Mouse (Mus musculus): Measurements from ENCODE around the gene Gm13889. TPM values are rescaled to one million over a fixed set of nuclear protein-coding genes. Genes with fewer than 3 reads are reported as not detected.

The Gm13889 gene
- total RNA-seq, 2 experiments from 2014 or later = 4.8 to 23.7 TPM

DNA sequence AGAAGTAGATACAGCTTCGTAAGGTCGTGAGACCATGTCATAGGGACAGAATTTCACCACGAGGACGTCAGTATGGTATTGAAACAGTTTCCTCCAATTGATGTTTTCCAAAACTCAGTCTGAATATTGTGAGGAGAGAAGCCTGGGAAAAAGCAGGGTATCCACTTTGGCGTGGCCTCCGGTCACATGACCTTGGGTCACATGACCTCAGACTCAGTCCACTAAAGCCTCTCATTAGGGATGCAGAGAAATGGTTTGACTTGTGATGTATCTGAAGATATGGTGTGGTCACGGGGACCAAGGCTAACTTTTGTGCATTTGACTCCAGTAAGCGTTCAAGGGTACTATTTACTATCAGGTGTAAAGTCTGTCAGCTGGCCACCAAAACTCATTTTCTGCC is 2.3 kb upstream of the Gm13889 start:
- DNase-seq (ENCODE audit: low spot score) = no peak

DNA sequence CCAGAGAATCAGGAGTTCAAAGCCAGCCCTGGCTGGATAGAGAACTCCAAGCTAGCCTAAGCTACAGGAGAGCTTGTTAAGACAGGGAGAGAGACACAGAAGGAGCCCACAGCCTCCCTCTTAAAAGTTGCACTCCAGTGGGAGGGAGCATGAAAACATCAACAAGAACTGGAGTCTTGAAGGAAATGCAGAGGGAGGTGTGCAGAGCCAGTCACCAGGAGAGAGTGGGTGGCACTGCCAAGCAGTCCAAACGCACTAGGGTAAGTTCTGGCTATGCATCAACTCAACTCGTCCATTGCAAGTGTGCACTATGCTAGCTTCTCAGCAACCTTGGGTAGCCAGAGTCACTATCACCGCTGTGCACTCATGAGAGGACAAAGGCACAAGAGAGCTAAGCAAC is 1.2 kb upstream of the Gm13889 start:
- DNase-seq (ENCODE audit: low spot score) = no peak

DNA sequence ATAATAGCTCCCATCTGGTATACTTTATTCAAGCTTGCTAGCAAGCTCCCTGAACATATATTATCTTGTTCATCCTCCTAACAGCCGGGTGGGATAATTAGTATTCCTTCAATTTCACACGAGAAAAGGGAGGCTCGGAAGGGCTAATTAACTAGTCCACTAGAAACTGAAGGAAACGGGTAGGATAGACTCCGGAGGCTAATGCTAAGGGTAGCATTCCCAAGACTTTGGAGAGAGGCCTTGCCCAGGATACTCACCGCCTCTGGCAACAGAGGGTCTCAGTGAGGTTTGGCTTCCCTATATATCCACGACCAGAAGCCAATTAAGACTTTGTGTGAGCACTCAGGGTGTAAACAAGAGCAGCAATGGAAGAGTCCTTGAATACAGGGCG is 779 bp upstream of the Gm13889 start:
- no peak for DNase-seq (ENCODE audit: low spot score)

DNA sequence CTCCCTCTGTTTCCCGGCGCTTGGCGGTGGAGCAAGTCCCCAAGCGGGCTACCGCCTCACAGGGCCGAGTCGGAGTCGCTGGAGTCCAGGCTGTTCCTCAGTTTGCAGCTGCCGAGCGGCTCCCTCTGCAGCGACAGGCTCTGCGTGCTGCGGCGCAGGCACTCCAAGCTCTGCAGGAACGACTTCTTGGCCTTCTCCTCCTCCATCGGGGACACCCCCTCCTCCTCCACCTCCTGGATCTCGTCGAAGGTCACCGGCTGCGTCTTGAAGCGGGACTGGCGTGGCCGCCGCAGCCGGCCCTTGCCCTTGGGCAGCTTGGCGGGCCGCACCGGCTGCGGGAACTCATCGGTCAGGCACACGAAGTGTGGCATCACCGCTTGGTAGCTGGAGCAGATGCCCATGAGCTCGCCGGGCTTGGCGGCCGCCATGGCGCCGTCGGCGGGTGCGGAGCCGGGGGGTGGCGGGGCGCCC is 635 bp downstream of the Gm13889 start:
- peak; percentile 30 for DNase-seq (ENCODE audit: low spot score)

DNA sequence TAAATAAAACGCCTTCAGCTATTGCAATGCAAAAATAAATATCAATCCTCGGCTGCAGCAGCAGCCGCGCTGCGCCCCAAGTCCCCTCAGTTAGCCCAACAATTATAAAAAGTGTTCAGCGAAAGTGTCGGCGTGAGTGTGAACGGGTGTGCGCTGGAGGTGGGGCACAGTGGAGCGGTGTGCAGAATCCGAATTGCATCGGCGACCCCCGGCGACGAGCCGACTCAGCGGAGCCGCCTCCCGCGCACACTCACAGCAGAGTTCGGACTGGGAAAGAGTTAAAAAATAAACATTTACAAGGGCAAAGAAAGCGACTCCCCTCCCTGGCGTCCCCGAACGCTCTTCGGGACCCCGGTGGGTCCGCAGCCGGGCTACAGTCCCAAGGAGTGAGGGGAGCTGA is 1.1 kb downstream of the Gm13889 start:
- no peak for DNase-seq (ENCODE audit: low spot score)

DNA sequence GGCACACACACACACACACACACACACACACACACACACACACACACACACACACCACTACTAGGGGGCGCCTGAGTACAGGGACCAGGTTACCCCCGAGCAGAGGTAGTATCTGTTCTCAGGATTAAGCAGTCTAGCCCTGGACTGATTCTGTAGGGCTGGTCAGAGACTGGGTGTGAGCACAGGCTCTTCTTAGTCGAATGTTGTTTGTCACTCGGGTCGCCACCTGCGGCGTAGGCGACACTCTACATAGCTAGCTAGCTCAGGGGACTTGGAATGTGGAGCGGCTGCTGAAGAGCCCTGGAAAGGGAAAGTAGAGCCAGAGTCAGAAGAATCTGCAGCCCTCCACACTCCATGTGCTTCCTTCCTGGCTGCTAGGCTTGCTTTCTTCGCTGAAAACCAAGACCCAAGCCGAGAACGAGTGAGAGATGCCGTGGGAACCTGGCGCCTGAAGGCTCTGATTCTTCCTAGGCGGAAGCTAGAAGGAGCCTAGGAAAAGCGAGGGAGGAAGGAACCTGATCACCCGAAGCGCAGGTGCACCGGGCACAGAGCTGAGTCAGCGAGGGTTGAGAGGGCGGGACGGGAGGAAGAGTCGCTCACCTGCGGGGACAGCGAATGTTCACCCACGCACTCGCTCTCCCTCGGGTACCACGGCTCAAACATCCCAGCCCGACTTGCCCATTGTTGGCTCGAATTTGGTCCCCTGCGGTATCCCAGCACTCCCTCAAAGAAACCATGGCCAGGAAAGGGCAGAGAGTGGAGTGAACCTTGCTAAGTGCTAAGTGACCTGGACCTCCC is 2.0 kb downstream of the Gm13889 start:
- DNase-seq (ENCODE audit: low spot score) = no peak

DNA sequence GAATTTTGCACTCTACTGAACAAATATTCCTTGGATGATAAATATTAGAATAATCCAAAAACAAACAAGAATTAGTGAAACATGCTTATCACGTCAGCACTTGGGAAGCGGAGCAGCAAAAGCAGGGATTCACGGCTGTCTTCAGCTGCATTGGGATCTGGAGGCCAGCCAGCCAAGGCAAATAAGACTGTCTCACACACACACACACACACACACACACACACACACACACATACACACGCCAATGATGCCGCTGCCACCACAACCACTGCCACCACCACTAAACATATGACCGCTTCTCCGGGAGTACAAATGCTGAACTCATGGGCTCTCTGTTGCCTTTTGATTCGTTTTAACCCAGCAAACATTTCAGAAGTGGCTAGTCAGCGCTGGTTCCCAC is 3.3 kb downstream of the Gm13889 start:
- DNase-seq (ENCODE audit: low spot score) = no peak

DNA sequence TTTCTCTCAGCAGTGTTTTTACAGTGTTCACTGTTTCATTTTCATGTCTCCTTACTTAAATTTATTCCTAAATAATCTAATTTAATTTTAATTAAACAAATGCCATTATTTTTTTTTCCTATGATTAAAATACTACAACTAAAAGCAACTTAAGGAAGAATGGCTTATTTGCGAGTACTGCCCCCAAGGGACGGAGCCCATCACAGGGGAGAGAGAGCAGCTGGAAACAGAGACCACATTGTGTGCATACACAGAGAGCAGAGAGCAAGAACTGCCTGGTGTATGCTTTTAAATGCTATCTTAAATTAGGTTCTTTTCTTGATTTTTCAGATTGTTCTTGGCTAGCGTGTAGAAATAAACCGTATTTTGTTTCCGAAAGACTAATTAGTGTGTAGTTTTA is 10.0 kb downstream of the Gm13889 start:
- no peak for DNase-seq (ENCODE audit: low spot score)

DNA sequence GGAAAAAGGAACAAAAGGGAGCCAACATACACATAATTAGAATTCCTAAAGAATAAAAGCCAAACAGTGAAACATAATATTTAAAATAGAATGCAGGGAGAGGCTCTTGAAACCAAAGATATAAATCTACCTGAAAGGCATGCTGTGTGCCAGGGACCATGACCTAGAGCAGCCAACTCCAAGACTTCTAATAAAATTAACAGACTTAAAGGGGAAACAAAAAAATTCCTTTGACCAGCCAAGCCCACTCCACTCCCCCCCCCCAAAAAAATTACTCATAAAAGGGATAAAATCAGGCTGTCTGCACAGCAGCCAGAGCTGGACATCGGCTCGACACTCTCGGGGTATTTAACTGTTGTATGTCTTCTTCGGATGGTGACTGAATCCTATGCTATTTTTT is 12.1 kb downstream of the Gm13889 start:
- no peak for DNase-seq (ENCODE audit: low spot score)

DNA sequence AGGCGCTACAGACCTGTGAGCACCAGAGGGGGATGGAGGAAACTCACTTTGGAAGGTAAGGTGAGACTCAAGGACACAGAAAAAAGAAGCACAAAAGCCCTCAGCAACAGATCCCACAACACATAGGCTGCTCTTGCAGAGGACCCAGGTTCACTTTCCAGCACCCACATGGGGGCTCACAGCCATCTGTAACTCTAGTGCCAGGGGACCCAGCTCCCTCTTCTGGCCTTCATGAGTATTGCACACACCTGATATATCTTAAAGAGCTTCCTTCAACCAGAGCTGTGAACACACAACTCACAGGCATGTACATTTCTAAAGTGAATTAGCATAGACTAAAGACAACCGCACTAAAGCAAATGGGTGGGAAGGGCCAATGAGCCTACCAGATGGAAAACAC is 12.9 kb downstream of the Gm13889 start:
- DNase-seq (ENCODE audit: low spot score) = no peak

DNA sequence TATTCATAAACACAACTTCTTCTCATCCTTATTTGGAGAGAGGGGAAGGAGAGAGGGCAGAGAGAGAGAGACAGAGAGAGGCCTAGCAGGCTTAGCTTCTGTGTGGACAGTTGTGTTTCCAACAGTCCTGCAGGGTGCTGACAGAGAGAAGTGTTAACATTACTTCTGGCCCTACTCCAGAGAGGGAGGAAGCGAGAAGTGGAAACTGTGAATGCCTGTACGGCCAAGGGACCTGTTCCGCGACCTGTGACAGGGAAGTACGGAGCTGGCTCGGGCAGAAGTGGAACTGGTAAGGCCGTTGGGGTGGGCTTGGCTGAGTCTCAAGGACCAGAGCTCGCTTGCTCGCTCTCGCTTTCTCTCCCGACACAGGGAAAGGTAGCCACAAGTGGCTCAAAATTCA is 15.3 kb downstream of the Gm13889 start:
- no peak for DNase-seq (ENCODE audit: low spot score)

DNA sequence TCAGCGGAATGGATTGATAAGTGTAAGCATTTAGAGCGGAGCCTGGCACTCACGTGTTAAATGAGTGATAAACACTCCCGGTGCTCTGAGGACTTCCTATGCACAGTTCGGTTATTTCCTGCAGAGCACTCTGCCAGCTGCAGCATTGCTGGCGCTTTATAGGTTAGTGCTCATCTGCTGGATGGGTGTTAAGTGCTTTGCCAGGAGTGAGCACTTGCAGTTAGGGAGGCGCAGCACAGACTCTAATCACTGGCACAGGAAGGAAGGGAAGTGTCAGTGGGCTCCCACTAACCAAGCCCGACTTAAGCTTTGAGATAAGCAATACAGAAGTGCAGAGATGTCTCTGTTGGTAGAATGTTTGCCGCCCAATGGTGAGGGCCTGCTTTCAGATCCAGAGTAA is 18.5 kb downstream of the Gm13889 start:
- no peak for DNase-seq (ENCODE audit: low spot score)

DNA sequence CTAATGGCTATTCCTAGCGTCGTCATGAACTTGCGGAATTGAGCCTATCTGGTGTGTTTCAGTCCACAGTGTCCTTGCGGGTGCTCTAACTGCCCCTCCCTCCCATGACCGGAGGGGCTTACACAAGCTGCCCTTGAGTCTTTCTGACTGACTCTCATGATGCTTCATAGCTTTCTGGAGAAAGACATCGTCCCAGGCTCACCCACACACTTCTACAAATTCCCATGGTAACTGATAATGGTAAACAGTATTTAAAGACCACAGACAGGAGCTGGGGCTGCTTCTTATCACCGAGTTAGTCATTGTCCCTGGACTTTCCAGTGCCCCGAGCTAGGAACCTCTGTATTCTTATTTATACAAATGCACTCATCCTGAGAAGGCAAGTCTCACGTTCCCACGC is 28.1 kb downstream of the Gm13889 start:
- no peak for DNase-seq (ENCODE audit: low spot score)

DNA sequence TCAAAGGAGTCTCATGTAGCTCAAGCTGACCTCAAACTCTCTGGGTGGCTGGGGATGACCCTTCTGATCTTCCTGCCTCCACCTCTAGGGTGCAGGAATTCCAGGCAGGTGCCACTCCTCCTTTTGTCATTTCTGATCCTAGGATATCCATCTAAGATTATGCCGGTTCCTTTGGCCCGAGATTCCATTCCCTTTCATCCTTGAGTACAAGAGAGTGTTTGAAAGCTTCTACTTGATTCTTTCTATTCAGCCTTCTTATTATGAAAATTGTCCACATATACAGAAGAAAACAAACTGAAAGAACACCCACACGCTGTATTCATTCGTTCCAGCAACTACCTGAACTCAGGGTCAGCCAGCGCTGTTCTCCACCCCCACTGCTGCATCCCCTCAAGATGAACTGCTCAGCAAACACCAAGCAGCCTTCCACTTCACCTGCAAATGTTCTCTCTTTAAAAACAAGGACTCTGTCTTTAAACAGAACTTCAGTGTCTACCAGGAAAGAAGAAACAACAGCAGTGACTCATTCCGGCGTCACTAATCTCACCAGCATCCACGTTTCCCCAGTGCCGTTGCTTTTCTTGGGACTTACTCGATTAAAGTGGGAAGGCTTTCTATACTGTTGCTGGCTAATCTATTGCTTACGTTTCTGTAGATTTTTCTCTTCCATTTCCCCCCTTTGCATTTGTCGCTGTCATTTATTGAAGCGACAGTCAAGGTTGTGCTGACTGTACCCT is 29.1 kb downstream of the Gm13889 start:
- no peak for DNase-seq (ENCODE audit: low spot score)

DNA sequence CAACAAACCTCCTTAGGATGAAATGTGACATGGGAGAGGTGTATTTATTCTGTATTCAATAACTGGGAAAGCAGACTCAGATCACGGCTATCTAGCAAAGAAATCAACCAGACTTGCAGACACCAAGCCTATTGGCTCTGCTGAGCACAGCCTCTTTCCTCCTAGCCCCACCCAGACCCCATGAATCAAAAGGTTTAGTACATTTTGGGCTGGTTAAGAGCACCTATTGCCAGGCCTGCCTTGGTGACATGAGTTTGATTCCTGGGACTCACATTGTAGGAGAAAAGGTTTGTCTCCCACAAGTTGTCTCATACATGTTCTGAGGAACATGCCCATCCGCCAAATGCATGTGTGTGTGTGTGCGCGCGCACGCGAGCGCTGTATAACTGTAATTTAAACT is 30.9 kb downstream of the Gm13889 start:
- DNase-seq (ENCODE audit: low spot score) = no peak

DNA sequence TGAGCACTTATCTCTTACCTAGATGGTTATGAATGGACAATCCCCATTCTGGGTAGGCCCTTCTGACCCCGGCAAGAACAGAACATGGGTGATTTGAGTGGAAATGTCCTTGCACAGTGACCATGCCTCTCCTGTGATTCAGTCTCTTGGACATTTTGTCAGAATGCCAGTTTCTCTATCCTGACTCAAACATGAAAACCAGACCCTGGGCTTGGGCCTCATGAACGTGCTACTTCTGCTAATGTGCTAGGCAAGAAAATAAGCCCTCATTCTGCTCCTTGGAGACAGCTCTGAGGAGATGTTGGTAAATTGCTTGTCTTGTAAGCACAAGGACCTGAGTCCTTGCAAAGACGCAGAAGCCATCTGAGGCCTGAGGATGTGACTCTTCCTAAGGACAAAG is 37.9 kb downstream of the Gm13889 start:
- no peak for DNase-seq (ENCODE audit: low spot score)

DNA sequence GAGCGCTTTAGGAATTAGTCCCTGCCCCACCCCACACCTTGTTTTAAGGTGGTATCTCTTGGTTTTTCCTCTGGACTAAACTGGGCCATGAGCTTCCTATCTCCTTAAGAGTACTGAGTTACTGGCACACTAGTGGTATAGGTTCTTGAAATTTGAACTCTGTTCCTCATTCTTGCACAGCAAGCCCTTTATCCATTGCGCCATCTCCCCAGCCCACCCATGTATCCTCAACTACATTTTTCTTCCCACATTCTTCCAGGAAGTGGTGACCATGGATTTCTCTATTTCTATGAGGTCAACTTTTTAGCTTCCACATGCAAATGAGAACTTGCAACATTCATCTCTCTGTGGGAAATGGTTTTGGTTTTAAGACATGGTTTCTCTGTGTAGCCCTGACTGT is 43.4 kb downstream of the Gm13889 start:
- DNase-seq (ENCODE audit: low spot score) = no peak

DNA sequence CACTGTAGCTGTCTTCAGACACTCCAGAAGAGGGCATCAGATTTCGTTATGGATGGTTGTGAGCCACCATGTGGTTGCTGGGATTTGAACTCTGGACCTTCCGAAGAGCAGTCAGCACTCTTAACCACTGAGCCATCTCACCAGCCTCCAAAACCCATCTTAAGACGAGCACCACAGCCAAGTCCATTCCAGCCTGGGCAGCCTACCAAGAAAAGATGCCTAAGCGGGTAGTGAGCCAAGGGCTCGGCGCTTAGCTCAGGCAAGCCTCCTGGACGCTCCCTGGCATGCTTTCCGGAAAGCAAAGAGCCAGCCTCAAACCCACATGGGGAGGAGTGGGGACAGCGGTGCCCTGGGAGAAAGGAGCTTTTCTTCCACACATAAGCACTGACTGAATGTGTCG is 45.1 kb downstream of the Gm13889 start:
- DNase-seq (ENCODE audit: low spot score) = peak; percentile 80

DNA sequence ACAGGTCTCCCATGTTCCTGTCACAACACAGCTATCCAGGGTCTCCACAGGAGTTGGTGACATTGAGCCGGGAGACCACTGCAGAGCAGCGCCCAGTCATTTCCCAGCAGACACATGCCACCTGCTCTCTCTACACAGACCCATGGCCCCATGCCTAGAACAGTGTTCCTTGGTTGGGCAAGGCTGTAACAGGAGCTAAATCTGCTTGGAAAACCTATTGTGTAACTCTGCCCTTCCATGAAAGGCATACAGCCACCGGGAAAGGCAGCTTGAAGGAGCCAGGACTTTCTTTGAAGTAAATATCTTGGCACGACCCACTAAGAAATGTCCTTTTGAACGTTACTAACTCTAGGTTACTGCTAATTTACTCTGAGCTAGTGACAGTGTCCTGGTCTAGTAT is 47.3 kb downstream of the Gm13889 start:
- peak; percentile 38 for DNase-seq (ENCODE audit: low spot score)

DNA sequence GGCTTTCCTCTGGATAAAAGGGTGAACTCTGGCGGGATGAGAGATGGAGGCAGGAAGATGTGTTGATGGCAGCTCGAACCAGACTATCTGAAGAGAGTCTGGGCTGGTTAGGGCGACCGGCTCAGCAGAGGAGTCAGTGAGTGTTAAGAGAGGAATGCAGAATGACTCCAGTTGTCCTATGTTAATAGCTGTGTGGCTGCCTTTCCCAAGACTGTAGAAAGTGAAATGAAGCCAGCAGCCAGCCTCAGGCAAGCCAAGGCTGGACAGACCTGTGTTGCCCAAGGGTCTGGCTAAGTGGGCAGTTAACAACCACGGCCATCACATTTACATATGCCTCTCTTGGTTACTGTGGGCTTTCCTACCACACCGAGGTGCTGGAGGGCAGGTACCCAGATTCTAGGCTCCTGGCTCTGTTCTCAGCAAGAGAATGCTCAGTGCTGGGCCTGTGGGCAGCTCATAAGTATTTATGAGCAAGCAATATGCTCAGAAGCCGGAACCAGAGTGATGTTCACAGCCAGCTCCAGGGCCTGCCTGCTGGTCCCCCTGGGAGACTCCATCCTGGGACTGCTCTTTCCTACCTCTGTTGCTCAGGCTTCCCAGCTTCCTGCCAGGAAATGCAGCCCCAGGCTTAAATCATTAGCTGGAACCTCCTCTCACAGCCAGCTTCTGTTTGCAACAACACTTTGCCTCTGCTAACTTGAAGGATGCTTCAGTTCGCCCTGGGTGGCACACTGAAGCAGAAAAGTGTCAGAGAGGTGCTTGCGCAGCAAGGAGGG is 49.3 kb downstream of the Gm13889 start:
- no peak for DNase-seq (ENCODE audit: low spot score)

DNA sequence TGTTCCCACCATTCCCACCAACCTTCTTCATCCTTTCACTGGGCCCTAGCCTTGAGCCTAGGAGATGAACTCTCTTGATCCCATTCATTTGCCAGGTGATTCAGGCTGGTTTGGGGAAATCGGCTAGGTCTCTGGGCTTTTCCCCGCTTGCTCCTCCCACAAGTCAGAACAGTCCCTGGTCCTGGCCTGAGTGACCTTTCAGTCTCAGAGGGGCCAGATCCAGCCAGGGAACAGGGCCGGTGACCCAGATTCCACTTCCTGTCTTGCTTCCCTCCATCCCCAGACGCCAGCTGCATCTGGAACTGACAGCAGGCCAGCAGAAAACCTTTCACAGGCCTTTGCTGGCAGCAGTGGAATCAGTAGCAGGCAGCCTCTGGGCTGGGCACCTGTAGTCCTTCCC is 50.7 kb downstream of the Gm13889 start:
- peak; percentile 81 for DNase-seq (ENCODE audit: low spot score)
